Mouse (Mus musculus) neural tube, embryonic 12.5 days (tissue): ENCODE measurements around the gene Oxt. TPM values are rescaled to one million over a fixed set of nuclear protein-coding genes. Genes with fewer than 3 reads are reported as not detected.

ENCODE experiments used
- ATAC-seq: fragments of 200-750 bp; cut with Nextera tagmentation; 2 replicates; pipeline ENCODE4 v1.8.0; 2017; ENCODE audit warnings: low read depth, mild to moderate bottlenecking, moderate TSS enrichment, moderate library complexity; ENCODE audit not compliant: low FRiP score
- H3K27ac ChIP-seq: fragments of 300-500 bp; sonication (generic); 2 replicates; pipeline ENCODE4 v1.5.1; 2016
- H3K27me3 ChIP-seq: fragments of 300-500 bp; sonication (generic); replicated peaks from 2 replicates; pipeline ENCODE4 v1.6.1; 2016; ENCODE audit warnings: mild to moderate bottlenecking
- H3K36me3 ChIP-seq: fragments of 300-500 bp; sonication (generic); 2 replicates; pipeline ENCODE4 v1.6.1; 2016; ENCODE audit warnings: mild to moderate bottlenecking
- H3K4me1 ChIP-seq: fragments of 300-500 bp; sonication (generic); 2 replicates; pipeline ENCODE4 v1.6.1; 2016
- H3K4me2 ChIP-seq: fragments of 300-500 bp; sonication (generic); replicated peaks from 2 replicates; pipeline ENCODE4 v1.6.1; 2016; ENCODE audit warnings: mild to moderate bottlenecking
- H3K4me3 ChIP-seq: fragments of 300-500 bp; sonication (generic); 2 replicates; pipeline ENCODE4 v1.5.1; 2016
- H3K9ac ChIP-seq: fragments of 300-500 bp; sonication (generic); 2 replicates; pipeline ENCODE4 v1.6.1; 2016; ENCODE audit warnings: mild to moderate bottlenecking
- H3K9me3 ChIP-seq: fragments of 300-500 bp; sonication (generic); 2 replicates; pipeline ENCODE4 v1.6.1; 2016; ENCODE audit warnings: mild to moderate bottlenecking
- WGBS: fragments of 180-500 bp; shearing (Covaris S2); methylation state at CpG from one replicate; pipeline ENCODE4 v1.1.7; 2016; 5-methylcytosine and 5-hydroxymethylcytosine counted together
- microRNA-seq: library from miRNA; unstranded; fragments of <30 nt; microRNA quantifications from one replicate; pipeline ENCODE4, GENCODE M21; 2017
- polyA plus RNA-seq: library from polyadenylated mRNA; unstranded; fragments of >200 nt; fragmentation: Nextera tagmentation; extraction: Ambion mirVana; gene quantifications from 2 replicates; pipeline ENCODE4 v1.2.1, GENCODE M21; 2016

Oxt gene
- polyA plus RNA-seq, 1 experiment from 2014 or later, result not detected

- H3K36me3 ChIP-seq, result peaks cover 45% of the 10 kb centered on the region
- H3K9ac ChIP-seq, result no peak overlapping the region
- no peak overlapping the region for H3K27ac ChIP-seq
- no peak overlapping the region for H3K4me2 ChIP-seq
- WGBS, result 95% methylated on average over 7 of the region's 7 CpGs
- no peak overlapping the region for H3K4me3 ChIP-seq
- H3K9me3 ChIP-seq, result no peaks in the 10 kb centered on the region
- H3K4me1 ChIP-seq, result no peaks in the 10 kb centered on the region
- no peaks in the 10 kb centered on the region for H3K27me3 ChIP-seq
- no peak for ATAC-seq
Measured at GRCm38 (mm10) chr2:130618972-130619371, 43.0 kb downstream of the Oxt start.

Small RNAs within 50 kb of the gene (microRNA-seq; reads per million reads assigned to microRNA genes)
- not detected for gene Gm23876

Other genes with a start within 250 kb of the Oxt start
- gene Cpxm1, start 178.6 kb upstream of the Oxt start, polyA plus RNA-seq, result 32.2 and 34.3 TPM in 2 replicates
- 0.10 and 0.13 TPM in 2 replicates for gene Gm28372, start 170.9 kb upstream of the Oxt start, polyA plus RNA-seq
- 0.29 TPM in 1 of 2 replicates, not detected in the other for gene 1700020A23Rik, start 170.9 kb upstream of the Oxt start, polyA plus RNA-seq
- gene Tmem239, start 169.7 kb upstream of the Oxt start, polyA plus RNA-seq, result not detected in 2 replicates
- gene Vps16, start 151.8 kb upstream of the Oxt start, polyA plus RNA-seq, result 104 and 120 TPM in 2 replicates
- 11.8 TPM in 2 replicates for gene Pced1a, start 151.5 kb upstream of the Oxt start, polyA plus RNA-seq
- 114 and 124 TPM in 2 replicates for gene Ptpra, start 125.9 kb upstream of the Oxt start, polyA plus RNA-seq
- 77.7 and 80.8 TPM in 2 replicates for gene Mrps26, start 12.4 kb upstream of the Oxt start, polyA plus RNA-seq
- gene Avp, start 6.4 kb downstream of the Oxt start, polyA plus RNA-seq, result not detected in 2 replicates
- gene Fastkd5, start 53.9 kb downstream of the Oxt start, polyA plus RNA-seq, result 15.1 and 17.2 TPM in 2 replicates
- gene Ubox5, start 53.9 kb downstream of the Oxt start, polyA plus RNA-seq, result 13.1 and 14.4 TPM in 2 replicates
- 7.5 and 8.2 TPM in 2 replicates for gene Lzts3, start 66.6 kb downstream of the Oxt start, polyA plus RNA-seq
- gene Ddrgk1, start 88.5 kb downstream of the Oxt start, polyA plus RNA-seq, result 57.4 and 58.4 TPM in 2 replicates
- 138 and 142 TPM in 2 replicates for gene Itpa, start 91.4 kb downstream of the Oxt start, polyA plus RNA-seq
- gene Slc4a11, start 121.3 kb downstream of the Oxt start, polyA plus RNA-seq, result 0.11 and 0.20 TPM in 2 replicates